Mouse (Mus musculus) heart, postnatal 0 days (tissue): Measurements from ENCODE around the gene Hist1h4h. TPM values are rescaled to one million over a fixed set of nuclear protein-coding genes. Genes with fewer than 3 reads are reported as not detected.

Experiments
- ATAC-seq: fragments of 200-750 bp; cut with Nextera tagmentation; 2 replicates; pipeline ENCODE4 v1.8.0; 2017; ENCODE audit warnings: low read depth, moderate number of reproducible peaks, moderate library complexity; ENCODE audit not compliant: insufficient read depth
- DNase-seq: peaks from one replicate; pipeline ENCODE4 v3.0.0-alpha.2; 2016; ENCODE audit warnings: low spot score
- H3K27ac ChIP-seq: fragments of 300-500 bp; sonication (generic); 2 replicates; pipeline ENCODE4 v1.5.1; 2014; ENCODE audit warnings: low read depth, mild to moderate bottlenecking
- H3K27me3 ChIP-seq: fragments of 300-500 bp; sonication (generic); 2 replicates; pipeline ENCODE4 v1.6.1; 2014; ENCODE audit warnings: low read length, mixed read lengths; ENCODE audit not compliant: control insufficient read depth, insufficient read depth
- H3K36me3 ChIP-seq: fragments of 300-500 bp; sonication (generic); replicated peaks from 2 replicates; pipeline ENCODE4 v1.6.1; 2014; ENCODE audit warnings: low read length, mixed read lengths; ENCODE audit not compliant: control insufficient read depth, insufficient read depth
- H3K4me1 ChIP-seq: fragments of 300-500 bp; sonication (generic); 2 replicates; pipeline ENCODE4 v1.6.1; 2014; ENCODE audit warnings: antibody characterized with exemption; ENCODE audit not compliant: control insufficient read depth, insufficient read depth
- H3K4me2 ChIP-seq: fragments of 300-500 bp; sonication (generic); 2 replicates; pipeline ENCODE4 v1.6.1; 2014; ENCODE audit warnings: low read depth, mild to moderate bottlenecking, low read length, moderate library complexity
- H3K4me3 ChIP-seq: fragments of 300-500 bp; sonication (generic); 2 replicates; pipeline ENCODE4 v1.5.1; 2014; ENCODE audit warnings: low read depth, low read length
- H3K9ac ChIP-seq: fragments of 300-500 bp; sonication (generic); replicated peaks from 2 replicates; pipeline ENCODE4 v1.6.1; 2014; ENCODE audit warnings: low read depth, low read length, mixed read lengths
- H3K9me3 ChIP-seq: fragments of 300-500 bp; sonication (generic); replicated peaks from 2 replicates; pipeline ENCODE4 v1.6.1; 2016; ENCODE audit warnings: low read length; ENCODE audit not compliant: control insufficient read depth
- CTCF ChIP-seq: IDR thresholded peaks from 2 replicates; pipeline ENCODE4 v1.5.1; 2016; ENCODE audit warnings: antibody characterized with exemption, control low read depth, low read depth
- EP300 ChIP-seq: IDR thresholded peaks from 2 replicates; pipeline ENCODE4 v1.6.1; 2016; ENCODE audit warnings: antibody characterized with exemption, low read depth
- WGBS: fragments of 180-500 bp; shearing (Covaris S2); extraction: QIAGEN DNeasy Blood & Tissue Kit; methylation state at CpG from one replicate; pipeline ENCODE4 v1.1.7; 2014; 5-methylcytosine and 5-hydroxymethylcytosine counted together
- polyA plus RNA-seq: library from polyadenylated mRNA; unstranded; fragments of >200 nt; fragmentation: Nextera tagmentation; extraction: Ambion mirVana; gene quantifications from 2 replicates; pipeline ENCODE4 v1.2.1, GENCODE M21; 2015
- total RNA-seq: library from RNA; depleted of rRNA; stranded (reverse); fragments of >200 nt; gene quantifications from 2 replicates; pipeline ENCODE4 v1.2.3, GENCODE M21; 2014; ENCODE audit warnings: low replicate concordance; rRNA removed

Hist1h4h gene
- total RNA-seq, result 3,824 and 4,565 TPM in 2 replicates
- 30.4 and 37.5 TPM in 2 replicates for polyA plus RNA-seq

GRCm38 (mm10) chr13:23530901-23531875 is at the start of gene Hist1h4h:
Hist1h4h (plus strand) TSS chr13:23531050.
- Histone ChIP-seq H3K27ac (peak within 1 kb of the TSS; percentile 100), H3K4me2 (peak within 1 kb of the TSS; percentile 79), H3K4me1 (peaks cover 20% of the 10 kb centered on the region), H3K27me3 (no peaks in the 10 kb centered on the region), H3K4me3 (peak within 1 kb of the TSS; percentile 63), H3K9me3 (no peaks in the 10 kb centered on the region), H3K9ac (peak within 1 kb of the TSS; percentile 87), H3K36me3 (no peaks in the 10 kb centered on the region)
- TF ChIP-seq CTCF (no peak), EP300 (peak; percentile 87)
- ATAC-seq, result peak; percentile 79
- WGBS, result under 1% methylated on average over 55 of the region's 70 CpGs
- DNase-seq, result peak; percentile 96

- H3K27ac ChIP-seq, result no peak overlapping the region
- TF ChIP-seq EP300, result no peak
- no peak for TF ChIP-seq CTCF
- no peak overlapping the region for H3K4me2 ChIP-seq
- no peaks in the 10 kb centered on the region for H3K27me3 ChIP-seq
- no peaks in the 10 kb centered on the region for H3K36me3 ChIP-seq
- DNase-seq, result no peak
- no peaks in the 10 kb centered on the region for H3K9me3 ChIP-seq
- ATAC-seq, result no peak
- no peak overlapping the region for H3K4me3 ChIP-seq
- WGBS, result 81% methylated on average over 2 of the region's 2 CpGs
- H3K4me1 ChIP-seq, result no peaks in the 10 kb centered on the region
- H3K9ac ChIP-seq, result no peak overlapping the region
Measured at GRCm38 (mm10) chr13:23483153-23483552, 47.7 kb upstream of the Hist1h4h start.

- Histone ChIP-seq H3K36me3 (no peaks in the 10 kb centered on the region), H3K27ac (no peak overlapping the region), H3K4me1 (no peaks in the 10 kb centered on the region), H3K4me3 (no peak overlapping the region), H3K9ac (no peak overlapping the region), H3K27me3 (no peaks in the 10 kb centered on the region), H3K9me3 (no peaks in the 10 kb centered on the region), H3K4me2 (no peak overlapping the region)
- 47% methylated on average over 5 of the region's 5 CpGs for WGBS
- TF ChIP-seq CTCF, result no peak
- TF ChIP-seq EP300, result no peak
- DNase-seq (no peak), ATAC-seq (no peak)
Measured at GRCm38 (mm10) chr13:23485271-23485670, 45.6 kb upstream of the Hist1h4h start.

- 3% methylated on average over 13 of the region's 14 CpGs for WGBS
- Histone ChIP-seq H3K9ac (no peak within 1 kb of the TSS), H3K27ac (no peak within 1 kb of the TSS), H3K4me3 (peak within 1 kb of the TSS; percentile 14; the same call in 1 of the 2 replicates), H3K4me2 (peak within 1 kb of the TSS; percentile 50), H3K4me1 (no peaks in the 10 kb centered on the region), H3K27me3 (no peaks in the 10 kb centered on the region), H3K9me3 (no peaks in the 10 kb centered on the region), H3K36me3 (no peaks in the 10 kb centered on the region)
- DNase-seq (peak; percentile 94), ATAC-seq (peak; percentile 94)
- TF ChIP-seq CTCF (no peak), EP300 (no peak)
Measured at GRCm38 (mm10) chr13:23488400-23489322, 42.2 kb upstream of the Hist1h4h start, which contains the start of gene Btn2a2. Btn2a2 (minus strand) TSS chr13:23488857.

- Histone ChIP-seq H3K27me3 (no peaks in the 10 kb centered on the region), H3K4me3 (no peak overlapping the region), H3K36me3 (no peaks in the 10 kb centered on the region), H3K9ac (no peak overlapping the region), H3K4me2 (no peak overlapping the region), H3K27ac (no peak overlapping the region), H3K9me3 (no peaks in the 10 kb centered on the region), H3K4me1 (no peaks in the 10 kb centered on the region)
- DNase-seq, result no peak
- no peak for TF ChIP-seq EP300
- TF ChIP-seq CTCF, result no peak
- no peak for ATAC-seq
- WGBS, result 36% methylated on average over 1 of the region's 1 CpGs
Measured at GRCm38 (mm10) chr13:23490863-23491262, 40.0 kb upstream of the Hist1h4h start.
